Mouse (Mus musculus) liver, embryonic 14.5 days (tissue): Measurements from ENCODE around the gene Galnt10. TPM values are rescaled to one million over a fixed set of nuclear protein-coding genes. Genes with fewer than 3 reads are reported as not detected.

Experiments used
- ATAC-seq: fragments of 200-750 bp; cut with Nextera tagmentation; 2 replicates; pipeline ENCODE4 v1.8.0; 2017; ENCODE audit warnings: moderate number of reproducible peaks, mild to moderate bottlenecking, moderate library complexity; ENCODE audit not compliant: insufficient read depth
- DNase-seq, 3 experiments: peaks; one replicate each; pipeline ENCODE4 v3.0.0-alpha.2; 2012 to 2013; ENCODE audit warnings: low read depth in 3 of 3, low spot score in 3 of 3
- H3K27ac ChIP-seq: fragments of 300-500 bp; sonication (generic); 2 replicates; pipeline ENCODE4 v1.5.1; 2014; ENCODE audit warnings: moderate library complexity, mild to moderate bottlenecking, control low read depth, inconsistent platforms
- H3K27me3 ChIP-seq: fragments of 300-500 bp; sonication (generic); 2 replicates; pipeline ENCODE4 v1.6.1; 2014; ENCODE audit warnings: mild to moderate bottlenecking, low read length, moderate library complexity; ENCODE audit not compliant: control insufficient read depth, insufficient read depth
- H3K36me3 ChIP-seq: fragments of 300-500 bp; sonication (generic); replicated peaks from 2 replicates; pipeline ENCODE4 v1.6.1; 2014; ENCODE audit warnings: low read depth; ENCODE audit not compliant: control insufficient read depth, insufficient read depth
- H3K4me1 ChIP-seq, 2 experiments: fragments of 200-500 bp in 1 of 2; fragments of 300-500 bp in 1 of 2; sonication (generic) in 1 of 2; replicated peaks; 2 replicates each; pipeline ENCODE4 v1.6.1; 2012 to 2014; ENCODE audit warnings: antibody characterized with exemption in 1 of 2, inconsistent platforms in 1 of 2, low read length in 1 of 2; ENCODE audit not compliant: control insufficient read depth in 2 of 2, insufficient read depth in 2 of 2
- H3K4me2 ChIP-seq: fragments of 300-500 bp; sonication (generic); 2 replicates; pipeline ENCODE4 v1.6.1; 2014; ENCODE audit warnings: low read depth, mild to moderate bottlenecking, control low read depth, moderate library complexity
- H3K4me3 ChIP-seq, 2 experiments: fragments of 200-500 bp in 1 of 2; fragments of 300-500 bp in 1 of 2; sonication (generic) in 1 of 2; 2 replicates each; pipeline ENCODE4 v1.5.1; 2012 to 2014; ENCODE audit warnings: low read depth in 2 of 2, low read length in 2 of 2, mild to moderate bottlenecking in 2 of 2, control low read depth in 1 of 2, inconsistent platforms in 1 of 2, moderate library complexity in 1 of 2; ENCODE audit not compliant: insufficient read depth in 1 of 2
- H3K9ac ChIP-seq: fragments of 300-500 bp; sonication (generic); replicated peaks from 2 replicates; pipeline ENCODE4 v1.6.1; 2014; ENCODE audit warnings: mild to moderate bottlenecking, control low read depth, moderate library complexity
- H3K9me3 ChIP-seq: fragments of 300-500 bp; sonication (generic); 2 replicates; pipeline ENCODE4 v1.6.1; 2016; ENCODE audit warnings: low read length, mixed read lengths; ENCODE audit not compliant: control insufficient read depth
- CTCF ChIP-seq: IDR thresholded peaks from 2 replicates; pipeline ENCODE4 v1.5.1; 2016; ENCODE audit warnings: antibody characterized with exemption, low read depth, control low read depth
- EP300 ChIP-seq: IDR thresholded peaks from 2 replicates; pipeline ENCODE4 v1.6.1; 2016; ENCODE audit warnings: antibody characterized with exemption, low read depth
- WGBS: fragments of 180-500 bp; shearing (Covaris S2); extraction: QIAGEN DNeasy Blood & Tissue Kit; methylation state at CpG from one replicate; pipeline ENCODE4 v1.1.7; 2014; ENCODE audit not compliant: insufficient replicate concordance; 5-methylcytosine and 5-hydroxymethylcytosine counted together
- polyA plus RNA-seq, 2 experiments: library from polyadenylated mRNA; depleted of rRNA in 1 of 2; stranded (reverse) in 1 of 2; unstranded in 1 of 2; fragments of >200 nt; fragmentation: Nextera tagmentation in 1 of 2; extraction: Ambion mirVana in 1 of 2; gene quantifications; 2 replicates each; pipeline versions ENCODE4 v1.2.1 to v1.2.3; 2012 to 2014

Galnt10 gene
- polyA plus RNA-seq, 2 experiments: 13.1 to 13.9 TPM

DNA sequence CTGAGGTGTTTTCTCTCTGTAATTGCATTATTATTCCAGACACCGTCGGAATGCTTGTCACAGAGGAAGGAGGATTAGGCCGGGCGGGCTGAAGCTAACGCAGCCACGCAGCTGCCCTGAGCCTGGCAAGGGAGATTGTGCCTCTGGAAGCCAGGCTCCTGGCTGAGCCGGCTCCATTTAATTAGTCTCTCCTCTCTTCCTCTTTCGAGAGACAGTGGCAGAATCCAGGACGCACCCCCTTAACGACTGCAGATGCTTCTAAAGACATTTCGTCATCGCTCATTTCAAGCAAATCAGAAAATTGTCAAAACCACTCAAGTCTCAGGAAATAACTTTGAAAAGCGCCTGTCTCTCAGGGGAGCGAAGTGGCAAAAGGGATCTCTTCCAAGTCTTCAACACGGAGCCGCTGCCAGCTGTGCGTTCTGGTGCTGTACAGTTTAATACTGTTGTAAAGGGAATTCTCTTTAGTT, 51.0 kb downstream of the Galnt10 start:
- H3K4me3 ChIP-seq: no peak overlapping the region
- no peaks in the 10 kb centered on the region for H3K9me3 ChIP-seq
- no peak for TF ChIP-seq CTCF
- no peak for TF ChIP-seq EP300
- DNase-seq (no peak), ATAC-seq (no peak)
- H3K4me1 ChIP-seq: 0 out of 4 replicates have a peak, but pooled peaks cover 0 to 1% of the 10 kb centered on the region in 2 experiments
- H3K4me2 ChIP-seq: no peak overlapping the region
- H3K27ac ChIP-seq: no peak overlapping the region
- WGBS: 66% methylated on average over 17 of the region's 17 CpGs
- no peak overlapping the region for H3K9ac ChIP-seq
- peaks cover 3% of the 10 kb centered on the region; the same call in 1 of the 2 replicates for H3K36me3 ChIP-seq
- no peaks in the 10 kb centered on the region for H3K27me3 ChIP-seq

DNA sequence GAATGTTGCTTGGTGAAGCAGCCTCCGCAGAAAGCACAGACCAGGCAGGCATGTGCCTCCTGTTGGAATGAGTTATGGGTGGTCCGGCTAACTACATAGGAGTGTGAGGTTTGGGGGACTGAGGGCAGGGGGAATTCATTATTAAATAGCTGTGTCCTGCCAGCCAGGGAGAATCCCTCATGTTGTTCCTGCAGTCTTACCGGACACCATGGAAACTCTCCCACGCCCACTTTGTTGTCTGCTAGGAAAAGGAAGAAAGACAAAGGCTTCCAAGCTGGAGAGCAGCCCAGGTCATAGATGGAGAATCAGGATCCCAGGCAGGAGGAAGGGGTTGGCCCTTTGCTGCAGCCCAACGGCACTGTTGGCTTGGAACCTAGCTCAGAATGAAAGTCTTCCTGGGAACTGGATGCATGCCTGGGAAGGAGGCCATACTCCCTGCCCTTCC, 51.6 kb downstream of the Galnt10 start:
- no peak overlapping the region for H3K4me3 ChIP-seq
- no peak overlapping the region for H3K27ac ChIP-seq
- H3K9ac ChIP-seq: no peak overlapping the region
- H3K27me3 ChIP-seq: no peaks in the 10 kb centered on the region
- no peaks in the 10 kb centered on the region for H3K9me3 ChIP-seq
- H3K4me2 ChIP-seq: no peak overlapping the region
- H3K36me3 ChIP-seq: peaks cover 3% of the 10 kb centered on the region; the same call in 1 of the 2 replicates
- WGBS: 78% methylated on average over 5 of the region's 5 CpGs
- TF ChIP-seq CTCF (no peak), EP300 (no peak)
- DNase-seq: no peak
- no peaks in the 10 kb centered on the region for H3K4me1 ChIP-seq
- no peak for ATAC-seq

- H3K4me1 ChIP-seq: no peaks in the 10 kb centered on the region; a peak in 1 of 4 replicates
- no peaks in the 10 kb centered on the region for H3K27me3 ChIP-seq
- ATAC-seq (no peak), DNase-seq (no peak)
- TF ChIP-seq EP300 (no peak), CTCF (no peak)
- WGBS: 85% methylated on average over 7 of the region's 7 CpGs
- no peaks in the 10 kb centered on the region for H3K9me3 ChIP-seq
- no peak overlapping the region for H3K4me3 ChIP-seq
- no peak overlapping the region for H3K27ac ChIP-seq
- H3K36me3 ChIP-seq: peaks cover 5% of the 10 kb centered on the region; the same call in 1 of the 2 replicates
- no peak overlapping the region for H3K9ac ChIP-seq
- H3K4me2 ChIP-seq: no peak overlapping the region
Measured at GRCm38 (mm10) chr11:57700114-57700513, 54.9 kb downstream of the Galnt10 start.

GRCm38 (mm10) chr11:57701193-57701925, 56.1 kb downstream of the Galnt10 start:
- Histone ChIP-seq H3K27ac (no peak overlapping the region), H3K27me3 (no peaks in the 10 kb centered on the region), H3K4me3 (no peak overlapping the region), H3K4me2 (no peak overlapping the region), H3K9ac (no peak overlapping the region), H3K36me3 (peaks cover 5% of the 10 kb centered on the region; the same call in 1 of the 2 replicates), H3K9me3 (no peaks in the 10 kb centered on the region), H3K4me1 (no peaks in the 10 kb centered on the region; a peak in 1 of 4 replicates)
- no peak for ATAC-seq
- no peak for DNase-seq
- 74% methylated on average over 11 of the region's 11 CpGs for WGBS
- no peak for TF ChIP-seq CTCF
- TF ChIP-seq EP300: no peak

- Histone ChIP-seq H3K4me1 (peaks cover 2 to 3% of the 10 kb centered on the region in 2 experiments; a peak in 3 of 4 replicates), H3K9ac (no peak overlapping the region), H3K4me2 (no peak overlapping the region), H3K27ac (no peak overlapping the region), H3K27me3 (no peaks in the 10 kb centered on the region), H3K4me3 (no peak overlapping the region), H3K36me3 (peaks cover 5% of the 10 kb centered on the region; the same call in 1 of the 2 replicates), H3K9me3 (peaks cover 4% of the 10 kb centered on the region; the same call in 1 of the 2 replicates)
- TF ChIP-seq EP300 (no peak), CTCF (no peak)
- 75% methylated on average over 5 of the region's 5 CpGs for WGBS
- no peak for DNase-seq
- ATAC-seq: no peak
Measured at GRCm38 (mm10) chr11:57701956-57702355, 56.7 kb downstream of the Galnt10 start.
